Mouse (Mus musculus) gastrocnemius, postnatal 36 days (tissue): Measurements from ENCODE around the gene Spindoc. TPM values are rescaled to one million over a fixed set of nuclear protein-coding genes. Genes with fewer than 3 reads are reported as not detected.

ENCODE experiments used
- DNase-seq, 2 experiments: peaks; one replicate each; pipeline ENCODE4 v3.0.0; 2022
- intact Hi-C: fragments of 180-260 bp; cut with DNase I; formaldehyde crosslinking; loops from one replicate; pipeline ENCODE4 v1.15.1; 2025
- microRNA-seq, 2 experiments: library from miRNA; unstranded; fragments of <30 nt; microRNA quantifications; one replicate each; pipeline ENCODE4 v1.2.0; 2021
- total RNA-seq, 2 experiments: library from RNA; stranded (reverse); gene quantifications; 2 replicates each; pipeline ENCODE4 v1.2.3; 2021

The Spindoc gene
- total RNA-seq, 2 experiments from 2014 or later = 7.0 to 7.1 TPM

- intact Hi-C loops = no loop called here
- no peak for DNase-seq
Observed at GRCm38 (mm10) chr19:7305380-7306310, 77.1 kb downstream of the Spindoc start.

- DNase-seq = no peak
- intact Hi-C loops = no loop called here
Observed at GRCm38 (mm10) chr19:7304801-7305200, 78.0 kb downstream of the Spindoc start.

Small RNAs within 50 kb of the gene (microRNA-seq; reads per million reads assigned to microRNA genes)
- 0 reads per million in 2 experiments for gene Mir6991

Other genes starting within 250 kb of the Spindoc start
- 10 to 100 TPM; 45.4 to 49.9 TPM for gene Otub1, start 176.7 kb downstream of the Spindoc start, total RNA-seq
- gene Cox8a, start 165.4 kb downstream of the Spindoc start, total RNA-seq = 10 to 100 TPM; 80.2 to 87.0 TPM
- gene Naa40, start 141.8 kb downstream of the Spindoc start, total RNA-seq = 10 to 100 TPM in 1 of 2 experiments, 1 to 10 TPM in 1; 7.8 to 11.3 TPM
- 1 to 10 TPM; 1.8 to 2.1 TPM for gene Rcor2, start 115.7 kb downstream of the Spindoc start, total RNA-seq
- gene Mark2, start 41.1 kb downstream of the Spindoc start, total RNA-seq = 10 to 100 TPM; 28.9 to 33.5 TPM
- 1 to 10 TPM; 5.7 to 6.2 TPM for gene 2700081O15Rik, start 34.6 kb upstream of the Spindoc start, total RNA-seq
- 10 to 100 TPM; 26.5 to 27.6 TPM for gene Rtn3, start 100.3 kb upstream of the Spindoc start, total RNA-seq
- gene Atl3, start 111.0 kb upstream of the Spindoc start, total RNA-seq = 1 to 10 TPM; 7.3 to 8.7 TPM
- gene Pla2g16, start 174.5 kb upstream of the Spindoc start, total RNA-seq = 100 to 1,000 TPM in 1 of 2 experiments, 10 to 100 TPM in 1; 99.9 to 107 TPM
- under 1 TPM; 0.48 to 0.79 TPM for gene Lgals12, start 224.2 kb upstream of the Spindoc start, total RNA-seq
- gene Hrasls5, start 229.5 kb upstream of the Spindoc start, total RNA-seq = not detected